Mouse (Mus musculus): ENCODE data around the gene Trabd2b. TPM values are rescaled to one million over a fixed set of nuclear protein-coding genes. Genes with fewer than 3 reads are reported as not detected.

Trabd2b gene
- polyA plus RNA-seq, 1 experiment from 2014 or later = 5.7 TPM

- Histone ChIP-seq H3K27ac (ENCODE audit: low read length) (peak overlapping the region; percentile 26; the same call in 1 of the 2 replicates), H3K4me1 (ENCODE audit: insufficient read depth, low read length) (peaks cover 21% of the 10 kb centered on the region), H3K9me3 (ENCODE audit: low read length) (no peaks in the 10 kb centered on the region), H3K4me2 (replicated peaks; ENCODE audit: low read depth, low read length) (no peak overlapping the region), H3K4me3 (ENCODE audit: low read length) (no peak overlapping the region), H3K27me3 (ENCODE audit: insufficient read depth, low read length) (no peaks in the 10 kb centered on the region), H3K36me3 (ENCODE audit: insufficient read depth, low read length) (no peaks in the 10 kb centered on the region), H3K9ac (replicated peaks; ENCODE audit: low read length) (no peak overlapping the region)
- ATAC-seq (ENCODE audit: low FRiP score, low TSS enrichment) = peak; percentile 67
- WGBS = 66% methylated on average over 5 of the region's 5 CpGs
These were observed 65.6 kb downstream of the Trabd2b start for GRCm38 (mm10) chr4:114472143-114472542.

GRCm38 (mm10) chr4:114476316-114476715 is 69.8 kb downstream of the Trabd2b start:
- no peak overlapping the region for H3K9ac ChIP-seq (replicated peaks; ENCODE audit: low read length)
- H3K9me3 ChIP-seq (ENCODE audit: low read length) = no peaks in the 10 kb centered on the region
- H3K36me3 ChIP-seq (ENCODE audit: insufficient read depth, low read length) = no peaks in the 10 kb centered on the region
- 81% methylated on average over 3 of the region's 3 CpGs for WGBS
- no peak overlapping the region for H3K4me2 ChIP-seq (replicated peaks; ENCODE audit: low read depth, low read length)
- peaks cover 8% of the 10 kb centered on the region; the same call in 1 of the 2 replicates for H3K4me1 ChIP-seq (ENCODE audit: insufficient read depth, low read length)
- no peak overlapping the region for H3K27ac ChIP-seq (ENCODE audit: low read length)
- no peak for ATAC-seq (ENCODE audit: low FRiP score, low TSS enrichment)
- no peak overlapping the region for H3K4me3 ChIP-seq (ENCODE audit: low read length)
- H3K27me3 ChIP-seq (ENCODE audit: insufficient read depth, low read length) = no peaks in the 10 kb centered on the region; the same call in 1 of the 2 replicates

- H3K27me3 ChIP-seq (ENCODE audit: insufficient read depth, low read length) = no peaks in the 10 kb centered on the region; the same call in 1 of the 2 replicates
- peaks cover 6% of the 10 kb centered on the region; the same call in 1 of the 2 replicates for H3K4me1 ChIP-seq (ENCODE audit: insufficient read depth, low read length)
- H3K4me3 ChIP-seq (ENCODE audit: low read length) = no peak overlapping the region
- ATAC-seq (ENCODE audit: low FRiP score, low TSS enrichment) = no peak
- no peaks in the 10 kb centered on the region for H3K36me3 ChIP-seq (ENCODE audit: insufficient read depth, low read length)
- H3K4me2 ChIP-seq (replicated peaks; ENCODE audit: low read depth, low read length) = no peak overlapping the region
- H3K9ac ChIP-seq (replicated peaks; ENCODE audit: low read length) = no peak overlapping the region
- H3K9me3 ChIP-seq (ENCODE audit: low read length) = no peaks in the 10 kb centered on the region
- H3K27ac ChIP-seq (ENCODE audit: low read length) = no peak overlapping the region
- 40% methylated on average over 11 of the region's 11 CpGs for WGBS
These were observed 70.7 kb downstream of the Trabd2b start for GRCm38 (mm10) chr4:114477082-114477771.

GRCm38 (mm10) chr4:114481518-114481917 is 75.0 kb downstream of the Trabd2b start:
- whole genome bisulfite sequencing = 29% methylated on average over 5 of the region's 5 CpGs
- no peak for ATAC-seq (ENCODE audit: low FRiP score, low TSS enrichment)

GRCm38 (mm10) chr4:114484173-114484572 is 77.6 kb downstream of the Trabd2b start:
- H3K9ac ChIP-seq (replicated peaks; ENCODE audit: low read length) = no peak overlapping the region
- H3K4me3 ChIP-seq (ENCODE audit: low read length) = no peak overlapping the region
- 0 out of 2 replicates have a peak, but pooled peaks cover under 1% of the 10 kb centered on the region for H3K9me3 ChIP-seq (ENCODE audit: low read length)
- H3K27me3 ChIP-seq (ENCODE audit: insufficient read depth, low read length) = no peaks in the 10 kb centered on the region; the same call in 1 of the 2 replicates
- H3K36me3 ChIP-seq (ENCODE audit: insufficient read depth, low read length) = no peaks in the 10 kb centered on the region; the same call in 1 of the 2 replicates
- no peak overlapping the region for H3K27ac ChIP-seq (ENCODE audit: low read length)
- H3K4me2 ChIP-seq (replicated peaks; ENCODE audit: low read depth, low read length) = no peak overlapping the region
- 81% methylated on average over 2 of the region's 2 CpGs for WGBS
- H3K4me1 ChIP-seq (ENCODE audit: insufficient read depth, low read length) = peaks cover 5% of the 10 kb centered on the region; the same call in 1 of the 2 replicates
- ATAC-seq (ENCODE audit: low FRiP score, low TSS enrichment) = no peak

More at GRCm38 (mm10) chr4:114481518-114481917, 75.0 kb downstream of the Trabd2b start:
- no peaks in the 10 kb centered on the region for H3K9me3 ChIP-seq (ENCODE audit: low read length)
- peaks cover 5% of the 10 kb centered on the region; the same call in 1 of the 2 replicates for H3K4me1 ChIP-seq (ENCODE audit: insufficient read depth, low read length)
- H3K9ac ChIP-seq (replicated peaks; ENCODE audit: low read length) = no peak overlapping the region
- no peak overlapping the region for H3K4me3 ChIP-seq (ENCODE audit: low read length)
- no peaks in the 10 kb centered on the region for H3K36me3 ChIP-seq (ENCODE audit: insufficient read depth, low read length)
- H3K27me3 ChIP-seq (ENCODE audit: insufficient read depth, low read length) = no peaks in the 10 kb centered on the region; the same call in 1 of the 2 replicates
- H3K27ac ChIP-seq (ENCODE audit: low read length) = no peak overlapping the region
- no peak overlapping the region for H3K4me2 ChIP-seq (replicated peaks; ENCODE audit: low read depth, low read length)

- Histone ChIP-seq H3K9me3 (ENCODE audit: low read length) (peaks cover 12% of the 10 kb centered on the region), H3K27me3 (ENCODE audit: insufficient read depth, low read length) (no peaks in the 10 kb centered on the region), H3K36me3 (ENCODE audit: insufficient read depth, low read length) (no peaks in the 10 kb centered on the region; the same call in 1 of the 2 replicates), H3K4me1 (ENCODE audit: insufficient read depth, low read length) (peaks cover 5% of the 10 kb centered on the region; the same call in 1 of the 2 replicates), H3K27ac (ENCODE audit: low read length) (no peak overlapping the region), H3K4me2 (replicated peaks; ENCODE audit: low read depth, low read length) (no peak overlapping the region), H3K9ac (replicated peaks; ENCODE audit: low read length) (no peak overlapping the region), H3K4me3 (ENCODE audit: low read length) (no peak overlapping the region)
- WGBS = 40% methylated on average over 5 of the region's 5 CpGs
- ATAC-seq (ENCODE audit: low FRiP score, low TSS enrichment) = no peak
These were observed 79.5 kb downstream of the Trabd2b start for GRCm38 (mm10) chr4:114485996-114486395.

GRCm38 (mm10) chr4:114486885-114487531 is 80.5 kb downstream of the Trabd2b start:
- Histone ChIP-seq H3K9me3 (ENCODE audit: low read length) (peaks cover 12% of the 10 kb centered on the region), H3K9ac (replicated peaks; ENCODE audit: low read length) (no peak overlapping the region), H3K36me3 (ENCODE audit: insufficient read depth, low read length) (no peaks in the 10 kb centered on the region; the same call in 1 of the 2 replicates), H3K4me1 (ENCODE audit: insufficient read depth, low read length) (0 out of 2 replicates have a peak, but pooled peaks cover 1% of the 10 kb centered on the region), H3K4me3 (ENCODE audit: low read length) (no peak overlapping the region), H3K27ac (ENCODE audit: low read length) (no peak overlapping the region), H3K27me3 (ENCODE audit: insufficient read depth, low read length) (no peaks in the 10 kb centered on the region), H3K4me2 (replicated peaks; ENCODE audit: low read depth, low read length) (no peak overlapping the region)
- 78% methylated on average over 2 of the region's 2 CpGs for WGBS
- no peak for ATAC-seq (ENCODE audit: low FRiP score, low TSS enrichment)

- no peak overlapping the region for H3K4me3 ChIP-seq (ENCODE audit: low read length)
- H3K4me1 ChIP-seq (ENCODE audit: insufficient read depth, low read length) = 0 out of 2 replicates have a peak, but pooled peaks cover 4% of the 10 kb centered on the region
- peaks cover 12% of the 10 kb centered on the region for H3K9me3 ChIP-seq (ENCODE audit: low read length)
- H3K27ac ChIP-seq (ENCODE audit: low read length) = no peak overlapping the region
- ATAC-seq (ENCODE audit: low FRiP score, low TSS enrichment) = no peak
- H3K27me3 ChIP-seq (ENCODE audit: insufficient read depth, low read length) = no peaks in the 10 kb centered on the region
- H3K36me3 ChIP-seq (ENCODE audit: insufficient read depth, low read length) = no peaks in the 10 kb centered on the region; the same call in 1 of the 2 replicates
- H3K4me2 ChIP-seq (replicated peaks; ENCODE audit: low read depth, low read length) = no peak overlapping the region
- WGBS = 81% methylated on average over 3 of the region's 3 CpGs
- no peak overlapping the region for H3K9ac ChIP-seq (replicated peaks; ENCODE audit: low read length)
These were observed 81.2 kb downstream of the Trabd2b start for GRCm38 (mm10) chr4:114487701-114488100.

- Histone ChIP-seq H3K36me3 (ENCODE audit: insufficient read depth, low read length) (no peaks in the 10 kb centered on the region; the same call in 1 of the 2 replicates), H3K4me3 (ENCODE audit: low read length) (no peak overlapping the region), H3K4me2 (replicated peaks; ENCODE audit: low read depth, low read length) (no peak overlapping the region), H3K9ac (replicated peaks; ENCODE audit: low read length) (no peak overlapping the region), H3K4me1 (ENCODE audit: insufficient read depth, low read length) (0 out of 2 replicates have a peak, but pooled peaks cover 4% of the 10 kb centered on the region), H3K27ac (ENCODE audit: low read length) (no peak overlapping the region), H3K27me3 (ENCODE audit: insufficient read depth, low read length) (no peaks in the 10 kb centered on the region), H3K9me3 (ENCODE audit: low read length) (peaks cover 12% of the 10 kb centered on the region)
- WGBS = 19% methylated on average over 4 of the region's 4 CpGs
- 0 out of 2 replicates have a peak, but pooled peaks have one; percentile 43 for ATAC-seq (ENCODE audit: low FRiP score, low TSS enrichment)
These were observed 85.6 kb downstream of the Trabd2b start for GRCm38 (mm10) chr4:114492157-114492556.
